Mouse (Mus musculus): Measurements from ENCODE around the gene Fancf. TPM values are rescaled to one million over a fixed set of nuclear protein-coding genes. Genes with fewer than 3 reads are reported as not detected.

Fancf gene
- 7.4 and 11.1 TPM in 2 replicates for polyA plus RNA-seq (2016; fragmentation: Nextera tagmentation; extraction: Ambion mirVana)

GRCm38 (mm10) chr7:51862097-51862492, at the start of gene Fancf:
TSS of gene Fancf (minus strand) at chr7:51862267.
- no peaks in the 10 kb centered on the region for H3K27me3 ChIP-seq (ENCODE audit: insufficient read depth, poor library complexity, severe bottlenecking)
- no peaks in the 10 kb centered on the region for H3K9me3 ChIP-seq
- peak within 1 kb of the TSS; percentile 99 for H3K27ac ChIP-seq
- H3K4me1 ChIP-seq: peaks cover 11% of the 10 kb centered on the region
- peaks cover 12% of the 10 kb centered on the region; the same call in 1 of the 2 replicates for H3K36me3 ChIP-seq
- peak within 1 kb of the TSS; percentile 81 for H3K4me3 ChIP-seq
- WGBS: under 1% methylated on average over 43 of the region's 43 CpGs
- DNase-seq (ENCODE audit: low spot score): peak; percentile 97

DNA sequence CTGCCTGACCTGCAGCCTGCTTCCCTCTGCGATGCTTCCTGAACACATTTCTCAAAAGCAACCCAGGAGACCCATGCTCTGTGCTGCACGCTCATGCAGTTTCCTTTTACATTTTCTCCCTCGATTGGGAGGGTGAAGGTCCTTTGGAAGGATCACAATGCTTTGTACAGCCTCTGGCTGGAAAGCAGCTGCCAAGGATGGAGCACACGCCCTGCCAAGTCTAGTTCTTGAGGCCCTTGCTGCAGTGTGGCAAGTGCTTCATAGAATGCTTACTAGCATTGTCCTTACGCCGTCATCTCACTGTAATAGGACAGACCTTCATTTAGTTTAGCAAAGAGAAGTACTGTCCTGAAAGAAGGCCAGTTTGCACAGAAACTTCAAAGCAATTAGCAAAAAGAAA, 37.0 kb upstream of the Fancf start:
- H3K27me3 ChIP-seq (ENCODE audit: insufficient read depth, poor library complexity, severe bottlenecking): no peaks in the 10 kb centered on the region
- H3K36me3 ChIP-seq: no peaks in the 10 kb centered on the region
- no peaks in the 10 kb centered on the region for H3K9me3 ChIP-seq
- no peak overlapping the region for H3K27ac ChIP-seq
- no peaks in the 10 kb centered on the region for H3K4me1 ChIP-seq
- WGBS: 80% methylated on average over 6 of the region's 6 CpGs
- no peak overlapping the region for H3K4me3 ChIP-seq
- no peak for DNase-seq (ENCODE audit: low spot score)

DNA sequence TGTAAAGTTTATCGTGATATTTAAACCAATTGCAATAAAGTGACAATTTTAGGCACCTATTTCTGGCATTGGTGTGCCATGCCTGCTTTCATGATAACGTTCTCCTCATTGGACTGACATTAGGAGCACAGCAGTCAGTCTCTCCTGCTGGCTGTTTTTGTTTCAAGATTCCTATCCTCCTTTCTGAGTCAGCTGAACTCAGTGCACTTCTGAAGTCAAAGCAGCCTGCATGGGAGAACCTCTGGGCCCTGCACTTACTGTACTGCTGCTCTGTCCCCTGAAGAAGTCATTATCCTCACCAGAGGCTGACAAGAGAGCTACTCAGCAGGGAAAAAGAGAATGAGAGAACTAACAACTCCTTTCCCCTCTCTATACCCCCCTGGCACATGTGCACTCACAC, 32.9 kb upstream of the Fancf start:
- DNase-seq (ENCODE audit: low spot score): no peak
- Histone ChIP-seq H3K36me3 (no peaks in the 10 kb centered on the region), H3K27me3 (ENCODE audit: insufficient read depth, poor library complexity, severe bottlenecking) (no peaks in the 10 kb centered on the region), H3K27ac (no peak overlapping the region), H3K4me3 (no peak overlapping the region), H3K4me1 (no peaks in the 10 kb centered on the region), H3K9me3 (no peaks in the 10 kb centered on the region)
- 59% methylated on average over 2 of the region's 2 CpGs for WGBS

GRCm38 (mm10) chr7:51894133-51894801, 32.2 kb upstream of the Fancf start:
- DNase-seq (ENCODE audit: low spot score): no peak
- no peaks in the 10 kb centered on the region for H3K27me3 ChIP-seq (ENCODE audit: insufficient read depth, poor library complexity, severe bottlenecking)
- no peaks in the 10 kb centered on the region for H3K36me3 ChIP-seq
- H3K9me3 ChIP-seq: no peaks in the 10 kb centered on the region
- WGBS: 80% methylated on average over 4 of the region's 4 CpGs
- H3K27ac ChIP-seq: no peak overlapping the region
- H3K4me3 ChIP-seq: no peak overlapping the region
- H3K4me1 ChIP-seq: no peaks in the 10 kb centered on the region

- Histone ChIP-seq H3K27me3 (ENCODE audit: insufficient read depth, poor library complexity, severe bottlenecking) (no peaks in the 10 kb centered on the region), H3K4me3 (no peak overlapping the region), H3K4me1 (no peaks in the 10 kb centered on the region), H3K36me3 (no peaks in the 10 kb centered on the region), H3K27ac (no peak overlapping the region), H3K9me3 (no peaks in the 10 kb centered on the region)
- DNase-seq (ENCODE audit: low spot score): no peak
- WGBS: 74% methylated on average over 4 of the region's 4 CpGs
Observed at GRCm38 (mm10) chr7:51893008-51893407, 30.9 kb upstream of the Fancf start.

GRCm38 (mm10) chr7:51892224-51892965, 30.3 kb upstream of the Fancf start:
- no peaks in the 10 kb centered on the region for H3K4me1 ChIP-seq
- no peaks in the 10 kb centered on the region for H3K36me3 ChIP-seq
- no peak overlapping the region for H3K27ac ChIP-seq
- no peaks in the 10 kb centered on the region for H3K9me3 ChIP-seq
- 89% methylated on average over 1 of the region's 1 CpGs for WGBS
- no peak overlapping the region for H3K4me3 ChIP-seq
- DNase-seq (ENCODE audit: low spot score): no peak
- H3K27me3 ChIP-seq (ENCODE audit: insufficient read depth, poor library complexity, severe bottlenecking): no peaks in the 10 kb centered on the region

GRCm38 (mm10) chr7:51889601-51890000, 27.5 kb upstream of the Fancf start:
- H3K36me3 ChIP-seq: no peaks in the 10 kb centered on the region
- H3K4me3 ChIP-seq: no peak overlapping the region
- no peaks in the 10 kb centered on the region for H3K27me3 ChIP-seq (ENCODE audit: insufficient read depth, poor library complexity, severe bottlenecking)
- H3K9me3 ChIP-seq: no peaks in the 10 kb centered on the region
- no peak overlapping the region for H3K27ac ChIP-seq
- no peak for DNase-seq (ENCODE audit: low spot score)
- no peaks in the 10 kb centered on the region for H3K4me1 ChIP-seq
- 89% methylated on average over 7 of the region's 7 CpGs for WGBS

DNA sequence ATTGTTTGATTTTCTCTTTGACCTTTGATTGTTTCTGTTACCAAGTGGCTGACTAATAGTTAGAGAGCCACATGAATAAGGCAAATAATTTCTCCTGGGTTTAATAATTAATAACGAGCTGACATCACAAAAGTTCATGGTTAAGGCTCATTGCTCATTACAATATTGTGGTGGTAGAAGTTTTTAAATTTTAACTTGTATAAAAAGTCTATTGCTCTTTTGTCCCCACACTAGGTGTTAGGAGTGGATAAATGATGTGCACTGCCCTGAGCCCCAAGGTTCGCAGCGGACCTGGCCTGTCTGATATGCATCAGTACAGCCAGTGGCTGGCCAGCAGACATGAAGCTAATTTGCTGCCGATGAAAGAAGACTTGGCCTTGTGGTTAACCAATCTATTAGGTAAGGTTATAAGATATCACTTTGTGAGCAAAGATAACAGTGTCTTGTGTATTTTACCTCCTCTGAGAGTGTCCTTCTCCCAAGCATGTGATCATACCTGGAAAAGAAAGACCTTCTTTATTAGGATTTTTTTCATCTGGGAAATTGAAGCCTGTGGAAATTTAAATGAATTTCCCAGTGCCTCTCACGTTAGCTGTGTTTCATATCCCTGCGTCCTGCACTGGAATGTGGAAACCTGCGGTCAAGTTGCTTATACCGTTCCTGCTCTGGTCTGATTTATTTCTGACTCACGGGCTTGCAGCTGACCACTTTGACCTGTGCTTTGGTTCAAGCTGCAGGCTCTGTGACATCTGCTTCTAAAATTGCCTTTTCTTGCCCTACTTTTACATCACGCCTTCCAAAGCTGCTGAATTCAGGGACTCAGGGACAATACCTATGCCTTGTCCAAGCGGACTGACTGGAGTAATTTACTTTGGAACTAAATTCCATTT, 25.9 kb upstream of the Fancf start:
- H3K36me3 ChIP-seq: no peaks in the 10 kb centered on the region
- no peak overlapping the region for H3K4me3 ChIP-seq
- H3K27me3 ChIP-seq (ENCODE audit: insufficient read depth, poor library complexity, severe bottlenecking): no peaks in the 10 kb centered on the region
- 79% methylated on average over 11 of the region's 11 CpGs for whole genome bisulfite sequencing
- H3K4me1 ChIP-seq: no peaks in the 10 kb centered on the region
- H3K9me3 ChIP-seq: no peaks in the 10 kb centered on the region
- H3K27ac ChIP-seq: no peak overlapping the region
- DNase-seq (ENCODE audit: low spot score): no peak

DNA sequence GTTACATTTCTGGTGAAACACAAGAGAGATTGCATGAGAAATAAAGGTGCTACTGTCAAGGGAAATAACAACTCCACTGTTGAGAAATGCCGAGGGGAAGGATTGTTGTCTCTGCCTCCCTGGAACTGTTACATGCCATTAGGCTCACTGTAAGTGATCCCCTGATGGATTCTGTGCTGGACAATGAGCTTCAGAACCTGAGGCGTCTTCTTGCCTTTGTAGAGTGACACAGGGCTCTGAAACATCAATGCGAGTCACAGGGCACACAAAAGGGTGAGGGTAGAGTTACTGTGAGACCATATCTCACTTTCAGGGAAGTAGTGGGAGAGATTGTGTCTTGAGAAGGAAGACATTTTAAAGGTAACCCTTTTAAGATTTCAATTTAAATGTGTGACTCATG, 23.3 kb upstream of the Fancf start:
- Histone ChIP-seq H3K4me3 (no peak overlapping the region), H3K4me1 (no peaks in the 10 kb centered on the region), H3K27me3 (ENCODE audit: insufficient read depth, poor library complexity, severe bottlenecking) (no peaks in the 10 kb centered on the region), H3K36me3 (no peaks in the 10 kb centered on the region), H3K27ac (no peak overlapping the region), H3K9me3 (no peaks in the 10 kb centered on the region)
- WGBS: 63% methylated on average over 3 of the region's 3 CpGs
- no peak for DNase-seq (ENCODE audit: low spot score)

- Histone ChIP-seq H3K27me3 (ENCODE audit: insufficient read depth, poor library complexity, severe bottlenecking) (no peaks in the 10 kb centered on the region), H3K36me3 (no peaks in the 10 kb centered on the region), H3K9me3 (no peaks in the 10 kb centered on the region), H3K4me1 (peaks cover 9% of the 10 kb centered on the region), H3K4me3 (no peak overlapping the region), H3K27ac (no peak overlapping the region)
- WGBS: 75% methylated on average over 4 of the region's 4 CpGs
- no peak for DNase-seq (ENCODE audit: low spot score)
Observed at GRCm38 (mm10) chr7:51880121-51880520, 18.1 kb upstream of the Fancf start.

- H3K36me3 ChIP-seq: no peaks in the 10 kb centered on the region
- DNase-seq (ENCODE audit: low spot score): peak; percentile 78
- H3K27me3 ChIP-seq (ENCODE audit: insufficient read depth, poor library complexity, severe bottlenecking): no peaks in the 10 kb centered on the region
- H3K9me3 ChIP-seq: no peaks in the 10 kb centered on the region
- 2% methylated on average over 17 of the region's 17 CpGs for WGBS
- peak overlapping the region; percentile 69 for H3K4me3 ChIP-seq
- peak overlapping the region; percentile 85 for H3K27ac ChIP-seq
- peaks cover 9% of the 10 kb centered on the region for H3K4me1 ChIP-seq
Observed at GRCm38 (mm10) chr7:51879136-51879723, 17.2 kb upstream of the Fancf start.

DNA sequence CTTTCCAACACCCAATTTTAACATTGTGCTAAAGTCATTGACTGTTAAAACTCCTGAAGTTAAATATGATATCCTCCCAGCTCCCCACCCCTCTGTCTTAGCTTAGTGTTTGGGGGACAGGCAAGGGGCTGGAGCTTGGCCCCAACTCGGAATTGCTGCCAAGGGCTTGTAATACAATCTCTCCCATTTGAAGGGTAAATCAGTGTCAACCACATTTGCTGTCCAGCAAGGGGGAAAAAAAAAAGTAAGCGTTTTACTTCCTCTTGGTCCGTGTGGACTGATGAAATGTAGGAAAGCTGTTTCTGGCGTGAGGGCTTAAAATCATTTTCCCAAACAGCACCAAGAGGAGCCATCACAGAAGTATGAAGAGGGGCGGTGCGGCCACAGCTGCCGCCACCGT, 16.7 kb upstream of the Fancf start:
- H3K36me3 ChIP-seq: no peaks in the 10 kb centered on the region
- H3K4me1 ChIP-seq: peaks cover 9% of the 10 kb centered on the region
- peak overlapping the region; percentile 69 for H3K4me3 ChIP-seq
- no peaks in the 10 kb centered on the region for H3K27me3 ChIP-seq (ENCODE audit: insufficient read depth, poor library complexity, severe bottlenecking)
- H3K27ac ChIP-seq: peak overlapping the region; percentile 85
- no peaks in the 10 kb centered on the region for H3K9me3 ChIP-seq
- 3% methylated on average over 8 of the region's 8 CpGs for WGBS
- no peak for DNase-seq (ENCODE audit: low spot score)

All from heart, embryonic 10.5 days (tissue).